Mouse (Mus musculus): Measurements from ENCODE around the gene Cd151.

- TF ChIP-seq CTCF (IDR thresholded peaks at IDR 0.05; ENCODE audit: extremely low read depth, insufficient read depth, insufficient read length, insufficient replicate concordance) (no peak), POLR2A (IDR thresholded peaks at IDR 0.05; ENCODE audit: low read depth, low read length) (no peak)
Observed at GRCm38 (mm10) chr7:141471236-141471635, 4.0 kb downstream of the Cd151 start.

All from spleen, adult 2 months (tissue).